Mouse (Mus musculus) hindbrain, embryonic 14.5 days (tissue): ENCODE data around the gene Il31ra. TPM values are rescaled to one million over a fixed set of nuclear protein-coding genes. Genes with fewer than 3 reads are reported as not detected.

Experiments
- ATAC-seq: fragments of 200-750 bp; cut with Nextera tagmentation; 2 replicates; pipeline ENCODE4 v1.8.0; 2017; ENCODE audit warnings: moderate number of reproducible peaks, mild to moderate bottlenecking, moderate TSS enrichment, moderate library complexity; ENCODE audit not compliant: low FRiP score
- DNase-seq: peaks from one replicate; pipeline ENCODE4 v3.0.0-alpha.2; 2015; ENCODE audit warnings: low spot score
- H3K27ac ChIP-seq: fragments of 300-500 bp; sonication (generic); 2 replicates; pipeline ENCODE4 v1.5.1; 2014; ENCODE audit warnings: mild to moderate bottlenecking, moderate library complexity
- H3K27me3 ChIP-seq: fragments of 300-500 bp; sonication (generic); 2 replicates; pipeline ENCODE4 v1.6.1; 2014; ENCODE audit warnings: mild to moderate bottlenecking, low read length, mixed read lengths; ENCODE audit not compliant: control insufficient read depth, insufficient read depth
- H3K36me3 ChIP-seq: fragments of 300-500 bp; sonication (generic); replicated peaks from 2 replicates; pipeline ENCODE4 v1.6.1; 2014; ENCODE audit not compliant: control insufficient read depth, insufficient read depth
- H3K4me1 ChIP-seq: fragments of 300-500 bp; sonication (generic); replicated peaks from 2 replicates; pipeline ENCODE4 v1.6.1; 2014; ENCODE audit warnings: antibody characterized with exemption, low read length, mixed read lengths; ENCODE audit not compliant: control insufficient read depth, insufficient read depth
- H3K4me2 ChIP-seq: fragments of 300-500 bp; sonication (generic); replicated peaks from 2 replicates; pipeline ENCODE4 v1.6.1; 2014; ENCODE audit warnings: mild to moderate bottlenecking, moderate library complexity
- H3K4me3 ChIP-seq: fragments of 300-500 bp; sonication (generic); replicated peaks from 2 replicates; pipeline ENCODE4 v1.5.1; 2014; ENCODE audit warnings: mild to moderate bottlenecking, low read length
- H3K9ac ChIP-seq: fragments of 300-500 bp; sonication (generic); 2 replicates; pipeline ENCODE4 v1.6.1; 2014
- H3K9me3 ChIP-seq: fragments of 300-500 bp; sonication (generic); 2 replicates; pipeline ENCODE4 v1.6.1; 2016; ENCODE audit warnings: low read length; ENCODE audit not compliant: control insufficient read depth
- WGBS: fragments of 180-500 bp; shearing (Covaris S2); extraction: QIAGEN DNeasy Blood & Tissue Kit; methylation state at CpG from one replicate; pipeline ENCODE4 v1.1.7; 2014; 5-methylcytosine and 5-hydroxymethylcytosine counted together
- polyA plus RNA-seq: library from polyadenylated mRNA; unstranded; fragments of >200 nt; fragmentation: Nextera tagmentation; extraction: Ambion mirVana; gene quantifications from 2 replicates; pipeline ENCODE4 v1.2.1, GENCODE M21; 2014

The Il31ra gene
- polyA plus RNA-seq, 1 experiment from 2014 or later: 0.11 TPM

DNA sequence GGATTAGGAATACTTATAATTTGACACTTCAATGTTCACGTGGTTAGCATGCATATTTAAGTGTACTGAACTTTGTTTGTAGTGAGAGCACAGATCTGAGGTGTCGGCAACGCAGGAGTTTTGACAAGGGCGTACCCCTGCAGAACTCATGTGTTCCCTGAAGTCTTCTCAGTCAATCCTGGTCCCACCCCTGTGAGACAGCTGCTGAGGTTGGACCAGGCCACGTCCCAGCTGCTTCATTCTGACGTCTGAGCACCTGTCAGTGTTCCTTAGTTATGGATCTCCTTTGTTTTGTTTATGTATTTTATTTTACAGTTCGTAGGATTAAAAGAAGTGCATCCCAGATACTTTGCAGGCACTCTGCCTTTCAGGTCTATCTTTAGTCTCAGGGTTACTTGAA, 111.1 kb downstream of the Il31ra start:
- H3K4me2 ChIP-seq: no peak overlapping the region
- H3K27ac ChIP-seq: no peak overlapping the region
- no peak for DNase-seq
- H3K4me3 ChIP-seq: no peak overlapping the region
- no peak overlapping the region for H3K9ac ChIP-seq
- H3K4me1 ChIP-seq: no peaks in the 10 kb centered on the region
- peaks cover 50% of the 10 kb centered on the region for H3K36me3 ChIP-seq
- no peaks in the 10 kb centered on the region for H3K9me3 ChIP-seq
- no peak for ATAC-seq
- 91% methylated on average over 7 of the region's 7 CpGs for WGBS
- no peaks in the 10 kb centered on the region for H3K27me3 ChIP-seq

DNA sequence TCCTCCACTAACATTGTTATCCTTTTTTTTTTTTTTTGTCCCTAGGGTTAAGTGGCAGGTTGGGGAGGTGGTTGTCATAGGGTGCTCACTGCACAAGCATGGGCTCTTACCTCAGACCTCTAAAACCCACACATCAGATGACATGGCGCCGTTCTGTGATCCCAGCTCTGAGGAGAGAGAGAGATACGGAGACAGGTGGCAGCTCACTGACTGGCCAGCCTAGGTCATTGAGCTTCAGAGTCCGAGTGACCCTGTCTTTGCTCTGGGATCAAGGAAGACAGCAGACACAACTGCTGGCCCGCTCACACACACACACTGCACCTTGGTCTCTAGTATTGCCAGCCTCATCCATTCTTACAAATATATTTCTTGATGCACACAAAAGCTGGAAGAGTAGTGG, 111.6 kb downstream of the Il31ra start:
- no peaks in the 10 kb centered on the region for H3K4me1 ChIP-seq
- H3K9me3 ChIP-seq: no peaks in the 10 kb centered on the region
- H3K27ac ChIP-seq: no peak overlapping the region
- H3K9ac ChIP-seq: no peak overlapping the region
- no peaks in the 10 kb centered on the region for H3K27me3 ChIP-seq
- DNase-seq (no peak), ATAC-seq (no peak)
- peaks cover 50% of the 10 kb centered on the region for H3K36me3 ChIP-seq
- no peak overlapping the region for H3K4me3 ChIP-seq
- 94% methylated on average over 5 of the region's 5 CpGs for WGBS
- no peak overlapping the region for H3K4me2 ChIP-seq

- Histone ChIP-seq H3K4me2 (no peak overlapping the region), H3K27ac (no peak overlapping the region), H3K36me3 (peaks cover 51% of the 10 kb centered on the region), H3K9ac (no peak overlapping the region), H3K4me1 (no peaks in the 10 kb centered on the region), H3K4me3 (no peak overlapping the region), H3K9me3 (no peaks in the 10 kb centered on the region), H3K27me3 (no peaks in the 10 kb centered on the region)
- 93% methylated on average over 15 of the region's 15 CpGs for WGBS
- no peak for ATAC-seq
- no peak for DNase-seq
Observed at GRCm38 (mm10) chr13:112479926-112480325, 114.2 kb downstream of the Il31ra start.

- WGBS: 86% methylated on average over 7 of the region's 7 CpGs
- H3K4me2 ChIP-seq: no peak overlapping the region
- H3K27me3 ChIP-seq: no peaks in the 10 kb centered on the region
- DNase-seq: no peak
- ATAC-seq: no peak
- peaks cover 45% of the 10 kb centered on the region for H3K36me3 ChIP-seq
- no peak overlapping the region for H3K27ac ChIP-seq
- H3K9me3 ChIP-seq: no peaks in the 10 kb centered on the region
- H3K4me3 ChIP-seq: no peak overlapping the region
- H3K4me1 ChIP-seq: no peaks in the 10 kb centered on the region
- H3K9ac ChIP-seq: no peak overlapping the region
Observed at GRCm38 (mm10) chr13:112479032-112479431, 115.1 kb downstream of the Il31ra start.

DNA sequence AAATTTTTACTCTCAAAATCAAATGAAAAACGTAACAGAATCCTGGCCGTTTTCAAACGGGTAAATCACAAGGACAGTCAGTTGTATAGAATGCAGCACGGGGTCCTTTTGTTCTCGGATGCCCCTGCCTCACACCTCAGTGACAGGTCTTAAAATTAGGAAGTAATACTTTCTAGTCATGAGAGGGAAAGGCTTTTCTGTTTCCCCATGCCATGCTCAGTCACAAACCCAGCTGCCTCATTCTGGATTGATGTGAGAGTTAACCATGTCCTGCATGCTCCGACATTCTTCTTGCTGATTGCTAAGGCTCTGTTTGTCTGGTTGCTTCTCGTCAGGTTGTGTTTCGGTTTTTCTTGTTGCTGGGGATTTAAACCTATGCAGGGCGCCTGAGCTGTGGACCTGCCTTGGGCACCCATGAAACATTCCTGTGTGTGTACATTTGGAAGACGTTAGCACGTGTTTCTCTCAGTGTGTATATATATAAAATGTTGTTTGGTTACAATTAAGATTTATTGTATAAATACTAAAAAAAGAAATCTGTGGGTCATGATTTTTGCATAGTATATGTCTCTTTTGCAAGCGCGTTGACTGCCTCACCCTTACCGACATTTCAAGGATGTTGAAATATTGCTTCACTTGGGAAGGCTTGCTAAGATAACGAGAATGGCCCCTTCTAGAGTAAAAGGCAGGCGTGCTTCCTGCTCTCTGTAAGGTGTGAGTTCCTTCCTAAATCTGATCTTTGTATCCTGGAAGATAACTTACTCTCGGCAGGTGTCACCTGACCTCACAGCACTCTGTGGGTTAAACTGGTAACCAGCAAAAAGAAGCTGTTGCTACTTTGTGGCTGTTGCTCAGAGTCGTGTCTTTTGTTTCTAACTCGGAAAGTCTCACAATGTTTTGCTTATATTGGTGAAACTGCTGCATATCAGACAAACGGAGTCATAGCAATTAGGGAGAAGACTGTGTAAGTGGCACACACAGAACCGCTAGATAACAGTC, 120.1 kb downstream of the Il31ra start:
- Histone ChIP-seq H3K4me3 (no peak overlapping the region), H3K27me3 (no peaks in the 10 kb centered on the region), H3K4me1 (no peaks in the 10 kb centered on the region), H3K4me2 (no peak overlapping the region), H3K36me3 (peaks cover 13% of the 10 kb centered on the region; the same call in 1 of the 2 replicates), H3K27ac (no peak overlapping the region), H3K9ac (no peak overlapping the region), H3K9me3 (no peaks in the 10 kb centered on the region)
- DNase-seq (no peak), ATAC-seq (no peak)
- 89% methylated on average over 21 of the region's 21 CpGs for WGBS

DNA sequence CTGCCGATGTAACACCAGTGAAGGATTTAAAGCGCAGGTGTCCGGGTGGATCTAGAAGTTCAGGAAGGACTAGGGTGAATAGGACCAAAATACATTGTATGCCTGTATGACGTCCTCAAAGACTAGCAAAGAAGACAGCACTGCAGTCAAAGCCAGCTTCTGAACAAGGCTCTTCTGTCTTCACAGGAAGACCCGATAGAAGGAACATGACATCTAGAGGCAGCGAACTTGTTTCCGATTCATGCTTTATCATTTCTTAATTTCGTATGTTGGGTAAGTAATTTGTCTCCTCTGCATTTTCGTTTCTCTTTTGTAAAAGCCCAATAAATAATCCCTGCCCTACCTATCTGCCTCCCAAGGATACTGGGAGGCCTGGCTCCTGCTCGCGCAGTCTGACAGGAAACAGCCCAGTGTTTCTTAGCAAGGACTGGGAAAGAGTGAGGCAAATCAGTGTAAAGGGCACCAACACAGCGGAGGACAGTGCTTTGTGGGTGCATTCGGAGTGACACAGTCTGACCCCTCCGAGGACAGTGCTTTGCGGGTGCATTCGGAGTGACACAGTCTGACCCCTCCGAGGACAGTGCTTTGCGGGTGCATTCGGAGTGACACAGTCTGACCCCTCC, 121.6 kb downstream of the Il31ra start:
- no peak overlapping the region for H3K4me3 ChIP-seq
- H3K36me3 ChIP-seq: peaks cover 13% of the 10 kb centered on the region; the same call in 1 of the 2 replicates
- DNase-seq (no peak), ATAC-seq (no peak)
- H3K27me3 ChIP-seq: no peaks in the 10 kb centered on the region
- 86% methylated on average over 17 of the region's 19 CpGs for WGBS
- H3K27ac ChIP-seq: no peak overlapping the region
- H3K9me3 ChIP-seq: no peaks in the 10 kb centered on the region
- no peaks in the 10 kb centered on the region for H3K4me1 ChIP-seq
- H3K4me2 ChIP-seq: no peak overlapping the region
- no peak overlapping the region for H3K9ac ChIP-seq

DNA sequence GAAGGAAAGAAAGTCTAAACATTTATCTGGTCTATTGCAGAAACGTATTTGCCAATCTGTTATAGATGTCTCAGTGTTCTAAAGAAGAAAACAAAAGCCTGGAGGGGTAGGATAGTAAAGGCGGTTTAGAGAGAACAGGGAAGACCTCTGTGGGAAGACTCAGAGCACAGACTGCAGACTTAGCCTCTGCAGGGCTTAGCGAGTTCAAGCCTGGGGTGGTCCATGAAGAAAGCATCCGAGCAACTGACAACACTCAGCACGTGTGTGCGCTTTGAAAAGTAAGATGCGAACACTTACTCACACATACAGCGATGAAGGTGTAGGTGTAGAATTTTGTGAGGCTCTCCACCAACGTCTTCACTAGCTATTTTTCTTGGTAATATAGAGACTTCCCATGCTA, 123.0 kb downstream of the Il31ra start:
- peaks cover 10% of the 10 kb centered on the region; the same call in 1 of the 2 replicates for H3K36me3 ChIP-seq
- H3K4me2 ChIP-seq: no peak overlapping the region
- DNase-seq (no peak), ATAC-seq (no peak)
- no peaks in the 10 kb centered on the region for H3K27me3 ChIP-seq
- H3K9ac ChIP-seq: no peak overlapping the region
- no peaks in the 10 kb centered on the region for H3K9me3 ChIP-seq
- WGBS: 87% methylated on average over 9 of the region's 9 CpGs
- no peak overlapping the region for H3K27ac ChIP-seq
- no peak overlapping the region for H3K4me3 ChIP-seq
- no peaks in the 10 kb centered on the region; the same call in 1 of the 2 replicates for H3K4me1 ChIP-seq

Other genes starting within 250 kb of the Il31ra start
- 32.0 and 34.4 TPM in 2 replicates for gene Il6st, start 130.3 kb downstream of the Il31ra start, polyA plus RNA-seq
- 1.8 and 2.0 TPM in 2 replicates for gene Ddx4, start 58.1 kb upstream of the Il31ra start, polyA plus RNA-seq
- 18.5 and 21.0 TPM in 2 replicates for gene Slc38a9, start 66.4 kb upstream of the Il31ra start, polyA plus RNA-seq
- gene Plpp1, start 206.4 kb upstream of the Il31ra start, polyA plus RNA-seq: 63.8 and 65.1 TPM in 2 replicates